ENCODE assay signal across 24 mouse cellular contexts in the genomic region with DNA sequence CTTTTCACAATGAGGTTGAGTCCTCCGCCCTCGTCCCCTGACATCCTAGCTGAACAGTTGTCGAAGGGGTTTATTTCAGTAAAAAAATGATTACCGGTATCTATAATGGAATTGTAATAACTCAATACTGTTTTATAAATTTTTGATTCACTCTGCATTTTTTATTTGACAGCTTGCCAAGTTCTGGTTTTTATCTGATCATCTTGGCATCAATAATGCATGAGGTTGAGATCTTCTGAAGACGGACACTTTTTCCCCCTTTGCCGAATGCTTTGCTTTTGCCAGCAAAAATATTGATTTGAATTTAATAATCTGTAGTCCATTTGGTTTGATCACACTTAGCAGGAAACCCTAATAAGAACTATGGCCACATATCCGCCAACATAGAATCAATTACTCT.
DNase-seq lines count a peak whose midpoint lies in the region; ATAC-seq lines count a peak whose summit lies in the region.
"Had no signal": no experiment of that assay in that cellular context is flagged by ENCODE, and none has a peak within 500 bp of the region (broad histone marks: within the 10 kb centered on the region; RNA-seq: fewer than 3 reads in every experiment).

No protein-coding gene starts in this region.

- H3K27ac ChIP-seq in hindbrain, embryonic 11.5 days (ENCODE audit: low read depth, low read length) = 0 out of 2 replicates have a peak overlapping the region, but pooled peaks have one; percentile 24
- no peak overlapping the region for H3K27ac ChIP-seq in hindbrain, embryonic 16.5 days (ENCODE audit: low read depth, low read length)
- peak overlapping the region; percentile 50 for H3K27ac ChIP-seq in midbrain, embryonic 12.5 days (replicated peaks)
- no peak overlapping the region for H3K27ac ChIP-seq in midbrain, embryonic 10.5 days (replicated peaks)
- H3K27ac ChIP-seq in neural tube, embryonic 13.5 days (replicated peaks) = peak overlapping the region; percentile 43; the same call in 1 of the 2 replicates
- H3K27ac ChIP-seq: embryonic facial prominence, embryonic 12.5 days; embryonic facial prominence, embryonic 15.5 days; heart, embryonic 15.5 days had no signal

- H3K4me2 ChIP-seq in hindbrain, embryonic 11.5 days (replicated peaks; ENCODE audit: low read depth, low read length) = no peak overlapping the region
- no peak overlapping the region for H3K4me2 ChIP-seq in hindbrain, embryonic 16.5 days (ENCODE audit: low read length)
- no peak overlapping the region for H3K4me2 ChIP-seq in midbrain, embryonic 12.5 days (replicated peaks)
- no peak overlapping the region for H3K4me2 ChIP-seq in neural tube, embryonic 13.5 days
- H3K4me2 ChIP-seq: embryonic facial prominence, embryonic 12.5 days; embryonic facial prominence, embryonic 15.5 days; heart, embryonic 12.5 days; heart, embryonic 15.5 days had no signal

- H3K4me3 ChIP-seq in hindbrain, embryonic 11.5 days (ENCODE audit: low read depth, low read length) = no peak overlapping the region
- no peak overlapping the region for H3K4me3 ChIP-seq in hindbrain, embryonic 16.5 days (ENCODE audit: low read length)
- H3K4me3 ChIP-seq in midbrain, embryonic 12.5 days = no peak overlapping the region
- no peak overlapping the region for H3K4me3 ChIP-seq in midbrain, embryonic 10.5 days
- H3K4me3 ChIP-seq in neural tube, embryonic 13.5 days = no peak overlapping the region
- H3K4me3 ChIP-seq: embryonic facial prominence, embryonic 12.5 days; embryonic facial prominence, embryonic 15.5 days; heart, embryonic 12.5 days; heart, embryonic 15.5 days had no signal

- no peak for DNase-seq in hindbrain, embryonic 11.5 days (ENCODE audit: low spot score)
- DNase-seq in midbrain, embryonic 10.5 days (ENCODE audit: low spot score) = no peak
- no peak for DNase-seq in neural tube, embryonic 10.5 days (ENCODE audit: extremely low spot score, low spot score)
- DNase-seq in left cerebral cortex, adult 8-10 months (ENCODE audit: low spot score in 2 of 2) = no peak
- DNase-seq in cerebellum, postnatal 14 days = no peak
- DNase-seq: adrenal gland, adult 8-10 months; adrenal gland, postnatal 25 days; cerebellum, adult 18-20 months; cerebellum, adult 9-10 months; cerebellum, postnatal 25 days; forebrain, postnatal 0 days; gastrocnemius, postnatal 25 days; heart, adult 18-20 months; heart, postnatal 10 days; heart, postnatal 4 days had no signal

- H3K9ac ChIP-seq in hindbrain, embryonic 11.5 days (ENCODE audit: low read depth, low read length) = no peak overlapping the region
- no peak overlapping the region for H3K9ac ChIP-seq in hindbrain, embryonic 16.5 days (ENCODE audit: low read depth, low read length)
- no peak overlapping the region for H3K9ac ChIP-seq in midbrain, embryonic 12.5 days (replicated peaks)
- no peak overlapping the region for H3K9ac ChIP-seq in neural tube, embryonic 13.5 days
- H3K9ac ChIP-seq: embryonic facial prominence, embryonic 12.5 days; embryonic facial prominence, embryonic 15.5 days; forebrain, postnatal 0 days; heart, embryonic 12.5 days; heart, embryonic 15.5 days had no signal

- WGBS in hindbrain, embryonic 11.5 days = 82% methylated on average over 7 of the region's 7 CpGs
- WGBS in hindbrain, embryonic 16.5 days = 58% methylated on average over 7 of the region's 7 CpGs
- 79% methylated on average over 7 of the region's 7 CpGs for WGBS in midbrain, embryonic 12.5 days
- WGBS in midbrain, embryonic 10.5 days = 90% methylated on average over 7 of the region's 7 CpGs
- WGBS in neural tube, embryonic 13.5 days = 54% methylated on average over 7 of the region's 7 CpGs

- no peak for ATAC-seq in hindbrain, embryonic 11.5 days (ENCODE audit: low FRiP score)
- ATAC-seq in hindbrain, embryonic 16.5 days = no peak
- ATAC-seq in midbrain, embryonic 12.5 days (ENCODE audit: low FRiP score, low read depth) = no peak
- no peak for ATAC-seq in neural tube, embryonic 13.5 days (ENCODE audit: low read depth)
- ATAC-seq: activated CD4-positive, CD25-positive, alpha-beta regulatory T cell, adult 4 months; forebrain, embryonic 14.5 days; forebrain, postnatal 0 days had no signal

- H3K4me1 ChIP-seq in hindbrain, embryonic 11.5 days (replicated peaks; ENCODE audit: control insufficient read depth, insufficient read depth, low read length) = no peaks in the 10 kb centered on the region
- H3K4me1 ChIP-seq in hindbrain, embryonic 16.5 days (ENCODE audit: control insufficient read depth, insufficient read depth, low read depth, low read length) = no peaks in the 10 kb centered on the region; the same call in 1 of the 2 replicates
- no peaks in the 10 kb centered on the region for H3K4me1 ChIP-seq in midbrain, embryonic 12.5 days
- no peaks in the 10 kb centered on the region for H3K4me1 ChIP-seq in midbrain, embryonic 10.5 days
- H3K4me1 ChIP-seq in neural tube, embryonic 13.5 days (replicated peaks) = peaks cover 6% of the 10 kb centered on the region; the same call in 1 of the 2 replicates
- H3K4me1 ChIP-seq: embryonic facial prominence, embryonic 12.5 days; embryonic facial prominence, embryonic 15.5 days; heart, embryonic 12.5 days; heart, embryonic 15.5 days had no signal

- H3K27me3 ChIP-seq in hindbrain, embryonic 11.5 days (ENCODE audit: control insufficient read depth, insufficient read depth, low read length) = no peaks in the 10 kb centered on the region
- H3K27me3 ChIP-seq in hindbrain, embryonic 16.5 days (replicated peaks; ENCODE audit: control insufficient read depth, insufficient read depth, low read length) = no peaks in the 10 kb centered on the region
- no peaks in the 10 kb centered on the region for H3K27me3 ChIP-seq in midbrain, embryonic 12.5 days
- H3K27me3 ChIP-seq in midbrain, embryonic 10.5 days (ENCODE audit: low read depth, poor library complexity, severe bottlenecking) = no peaks in the 10 kb centered on the region
- no peaks in the 10 kb centered on the region for H3K27me3 ChIP-seq in neural tube, embryonic 13.5 days
- H3K27me3 ChIP-seq: embryonic facial prominence, embryonic 12.5 days; embryonic facial prominence, embryonic 15.5 days; heart, embryonic 12.5 days; heart, embryonic 15.5 days had no signal

- H3K9me3 ChIP-seq in hindbrain, embryonic 11.5 days (ENCODE audit: control insufficient read depth, low read length) = no peaks in the 10 kb centered on the region
- no peaks in the 10 kb centered on the region for H3K9me3 ChIP-seq in hindbrain, embryonic 16.5 days (ENCODE audit: control insufficient read depth, low read length)
- no peaks in the 10 kb centered on the region for H3K9me3 ChIP-seq in midbrain, embryonic 12.5 days
- no peaks in the 10 kb centered on the region for H3K9me3 ChIP-seq in midbrain, embryonic 10.5 days (replicated peaks)
- H3K9me3 ChIP-seq in neural tube, embryonic 13.5 days = no peaks in the 10 kb centered on the region
- H3K9me3 ChIP-seq: embryonic facial prominence, embryonic 12.5 days; embryonic facial prominence, embryonic 15.5 days; heart, embryonic 12.5 days; heart, embryonic 15.5 days had no signal

- no peaks in the 10 kb centered on the region for H3K36me3 ChIP-seq in hindbrain, embryonic 11.5 days (ENCODE audit: control insufficient read depth, insufficient read depth, low read length)
- H3K36me3 ChIP-seq in hindbrain, embryonic 16.5 days (ENCODE audit: control insufficient read depth, insufficient read depth, low read length) = no peaks in the 10 kb centered on the region
- no peaks in the 10 kb centered on the region for H3K36me3 ChIP-seq in midbrain, embryonic 12.5 days
- no peaks in the 10 kb centered on the region for H3K36me3 ChIP-seq in midbrain, embryonic 10.5 days
- no peaks in the 10 kb centered on the region for H3K36me3 ChIP-seq in neural tube, embryonic 13.5 days
- H3K36me3 ChIP-seq: embryonic facial prominence, embryonic 12.5 days; embryonic facial prominence, embryonic 15.5 days; heart, embryonic 12.5 days; heart, embryonic 15.5 days had no signal

Comparison
In these comparisons a context has a peak if more than half of its experiments do, and no peak if none do; other contexts are left out.
1. H3K27ac ChIP-seq: peak in hindbrain, embryonic 11.5 days (single experiment), midbrain, embryonic 12.5 days (single experiment) and neural tube, embryonic 13.5 days (single experiment); none in hindbrain, embryonic 16.5 days (single experiment) and midbrain, embryonic 10.5 days (single experiment).